Mouse (Mus musculus): ENCODE data around the gene Krt42. TPM values are rescaled to one million over a fixed set of nuclear protein-coding genes. Genes with fewer than 3 reads are reported as not detected.

Krt42 gene
- under 1 TPM; 0.02 to 0.05 TPM for polyA plus RNA-seq (2012; fragmentation: generic; extraction: Trizol)

DNA sequence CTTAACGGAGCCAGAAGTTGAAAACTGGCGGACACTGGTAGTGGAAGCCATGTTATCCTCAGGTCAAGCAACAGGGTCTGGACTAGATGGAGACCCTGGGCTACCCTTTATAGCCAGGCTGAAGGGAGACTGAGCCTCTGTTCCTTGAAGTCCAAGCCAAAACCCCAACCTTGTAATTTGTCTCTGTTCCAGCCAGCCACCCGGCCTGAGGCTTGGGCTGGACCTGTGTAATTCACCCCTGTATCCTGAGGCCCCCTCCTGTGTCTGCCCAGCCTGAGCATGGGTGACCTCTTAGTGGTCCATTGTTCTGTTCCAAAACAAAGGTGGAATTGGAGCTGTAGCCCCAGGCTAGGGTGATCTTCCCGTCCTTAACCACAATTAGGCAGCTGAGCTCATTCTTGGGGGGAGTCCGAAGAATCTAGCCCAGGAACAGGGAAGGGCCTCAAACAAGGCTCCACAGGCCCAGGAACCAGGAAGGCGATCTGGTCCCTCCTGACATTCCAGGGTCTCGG is at the start of gene Krt42:
Gene Krt42 (minus strand): TSS at position 51 of the 512 bp plus-strand sequence.

DNA sequence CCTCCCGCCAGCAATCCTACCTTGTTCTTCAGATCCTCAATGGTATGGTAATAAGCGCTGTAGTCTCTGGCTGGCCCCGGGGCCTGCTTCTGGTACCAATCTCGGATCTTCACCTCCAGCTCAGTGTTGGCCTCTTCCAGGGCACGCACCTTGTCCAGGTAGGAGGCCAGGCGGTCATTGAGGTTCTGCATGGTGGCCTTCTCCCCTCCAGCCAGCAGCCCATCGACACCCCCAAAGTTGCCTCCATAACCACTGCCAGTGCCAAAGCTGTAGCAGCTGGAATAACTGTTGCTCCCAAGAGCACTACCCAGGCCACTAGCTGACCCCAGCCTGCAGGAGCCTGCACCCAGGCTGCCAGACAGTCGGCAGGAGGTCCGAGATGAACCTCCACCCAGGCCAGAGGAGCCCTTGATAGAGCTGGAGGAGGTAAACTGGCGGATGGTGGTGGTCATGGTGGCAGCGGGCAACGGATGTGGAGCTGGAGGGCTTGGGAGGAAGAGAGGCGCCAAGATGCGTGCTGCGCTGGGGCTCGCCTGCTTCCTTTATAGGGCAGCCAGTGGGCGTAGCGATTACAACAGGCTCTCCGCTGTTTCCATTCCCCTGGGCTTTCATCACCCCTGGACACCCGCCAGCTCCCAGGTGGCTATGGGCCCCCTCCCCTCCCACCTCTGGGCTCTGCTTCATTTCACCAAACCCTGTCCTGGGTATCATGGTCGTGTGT is 9.0 kb downstream of the Krt42 start, which contains the start of gene Krt17:
Gene Krt17 (minus strand): TSS at position 516 of the 721 bp plus-strand sequence.

DNA sequence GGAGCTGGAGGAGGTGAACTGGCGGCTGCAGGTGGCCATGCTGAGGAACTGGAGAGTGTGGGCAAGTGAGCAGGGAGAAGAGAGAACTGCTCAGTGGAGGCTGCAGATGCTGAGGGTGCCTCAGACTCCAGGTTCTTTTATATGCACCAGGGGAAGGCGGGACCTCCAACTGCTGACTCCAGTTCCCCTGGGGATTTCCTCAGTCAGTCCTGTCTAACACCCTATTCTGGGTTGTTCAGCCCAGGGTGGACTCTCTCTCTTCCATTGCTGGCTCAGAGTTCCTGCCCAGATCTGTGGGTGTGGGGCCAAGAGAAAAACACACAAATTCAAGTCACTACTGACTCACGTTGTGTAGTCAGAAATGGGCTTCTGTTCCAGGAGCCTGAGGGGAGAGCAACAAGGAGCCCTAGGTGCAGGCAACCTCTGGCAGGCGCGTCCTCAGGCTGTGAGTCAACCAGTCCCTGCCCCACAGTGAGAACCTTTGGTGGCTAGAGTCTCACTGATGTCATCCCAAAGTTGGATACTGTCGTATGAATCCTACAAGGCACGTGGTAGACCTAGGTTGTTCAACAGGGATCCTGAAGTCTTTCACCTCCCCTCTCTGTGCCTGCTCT is 20.7 kb downstream of the Krt42 start, which contains the start of gene Krt16:
Gene Krt16 (minus strand): TSS at position 51 of the 614 bp plus-strand sequence.

Other genes with a start within 250 kb of the Krt42 start
- gene Krt33b, start 240.0 kb downstream of the Krt42 start, polyA plus RNA-seq (2012; fragmentation: generic; extraction: Trizol) = under 1 TPM in 1 of 2 experiments, not detected in 1; 0.05 TPM
- gene Krt34, start 228.3 kb downstream of the Krt42 start, polyA plus RNA-seq (2012; fragmentation: generic; extraction: Trizol) = not detected
- gene Krt31, start 219.3 kb downstream of the Krt42 start, polyA plus RNA-seq (2012; fragmentation: generic; extraction: Trizol) = not detected
- gene Krt32, start 181.6 kb downstream of the Krt42 start, polyA plus RNA-seq (2012; fragmentation: generic; extraction: Trizol) = not detected
- gene Krt35, start 173.6 kb downstream of the Krt42 start, polyA plus RNA-seq (2012; fragmentation: generic; extraction: Trizol) = not detected
- gene Krt36, start 164.2 kb downstream of the Krt42 start, polyA plus RNA-seq (2012; fragmentation: generic; extraction: Trizol) = under 1 TPM; 0.06 to 0.08 TPM
- 1 to 10 TPM; 8.4 to 8.9 TPM for gene Krt13, start 148.3 kb downstream of the Krt42 start, polyA plus RNA-seq (2012; fragmentation: generic; extraction: Trizol)
- gene Krt15, start 133.9 kb downstream of the Krt42 start, polyA plus RNA-seq (2012; fragmentation: generic; extraction: Trizol) = 10 to 100 TPM in 1 of 2 experiments, under 1 TPM in 1; 0.30 to 10.6 TPM
- gene Krt19, start 121.2 kb downstream of the Krt42 start, polyA plus RNA-seq (2012; fragmentation: generic; extraction: Trizol) = under 1 TPM; 0.40 to 0.42 TPM
- not detected for gene Krt9, start 76.6 kb downstream of the Krt42 start, polyA plus RNA-seq (2012; fragmentation: generic; extraction: Trizol)
- under 1 TPM; 0.21 to 0.26 TPM for gene Krt14, start 62.3 kb downstream of the Krt42 start, polyA plus RNA-seq (2012; fragmentation: generic; extraction: Trizol)
- gene Krt16, start 21.0 kb downstream of the Krt42 start, polyA plus RNA-seq (2012; fragmentation: generic; extraction: Trizol) = under 1 TPM; 0.26 to 0.29 TPM
- not detected for gene Krt17, start 8.8 kb downstream of the Krt42 start, polyA plus RNA-seq (2012; fragmentation: generic; extraction: Trizol)
- gene Eif1, start 50.0 kb upstream of the Krt42 start, polyA plus RNA-seq (2012; fragmentation: generic; extraction: Trizol) = 1,000 to 10,000 TPM; 1,802 to 2,189 TPM
- under 1 TPM in 1 of 2 experiments, not detected in 1; 0.07 TPM for gene Gast, start 64.5 kb upstream of the Krt42 start, polyA plus RNA-seq (2012; fragmentation: generic; extraction: Trizol)
- 1 to 10 TPM in 1 of 2 experiments, under 1 TPM in 1; 0.85 to 1.1 TPM for gene Hap1, start 86.3 kb upstream of the Krt42 start, polyA plus RNA-seq (2012; fragmentation: generic; extraction: Trizol)
- gene Jup, start 127.9 kb upstream of the Krt42 start, polyA plus RNA-seq (2012; fragmentation: generic; extraction: Trizol) = 1 to 10 TPM; 2.6 to 10.0 TPM
- 100 to 1,000 TPM; 103 to 258 TPM for gene P3h4, start 145.0 kb upstream of the Krt42 start, polyA plus RNA-seq (2012; fragmentation: generic; extraction: Trizol)
- gene Fkbp10, start 145.8 kb upstream of the Krt42 start, polyA plus RNA-seq (2012; fragmentation: generic; extraction: Trizol) = 100 to 1,000 TPM; 148 to 342 TPM
- gene Nt5c3b, start 171.9 kb upstream of the Krt42 start, polyA plus RNA-seq (2012; fragmentation: generic; extraction: Trizol) = 100 to 1,000 TPM in 1 of 2 experiments, 10 to 100 TPM in 1; 99.8 to 114 TPM
- gene Klhl10, start 172.0 kb upstream of the Krt42 start, polyA plus RNA-seq (2012; fragmentation: generic; extraction: Trizol) = 1 to 10 TPM in 1 of 2 experiments, under 1 TPM in 1; 0.12 to 2.0 TPM
- 1 to 10 TPM in 1 of 2 experiments, under 1 TPM in 1; 0.21 to 2.3 TPM for gene Klhl11, start 202.9 kb upstream of the Krt42 start, polyA plus RNA-seq (2012; fragmentation: generic; extraction: Trizol)